Mouse (Mus musculus) monocyte, adult 5-6 weeks (primary cell): ENCODE results near the gene Lrrn2. TPM values are rescaled to one million over a fixed set of nuclear protein-coding genes. Genes with fewer than 3 reads are reported as not detected.
"Not testable (repeated sequence)": the region's sequence is repeated elsewhere in the genome, so short reads cannot be mapped to it uniquely, and the experiment has no call there.

ENCODE experiments used
- ATAC-seq: fragments of 153-309, 156-312 bp; replicated peaks from 2 replicates; pipeline ENCODE4 v1.8.0; 2017; ENCODE audit warnings: mild to moderate bottlenecking; ENCODE audit not compliant: low TSS enrichment, insufficient number of reproducible peaks, severe bottlenecking, poor library complexity, low FRiP score
- total RNA-seq: library from RNA; stranded (forward); fragments of 200-1000, 200-491, 200-594 nt; gene quantifications from 3 replicates; pipeline ENCODE4 v1.2.3, GENCODE M21; 2017

Gene Lrrn2
- total RNA-seq, 1 experiment from 2014 or later: not detected

GRCm38 (mm10) chr1:132988556-132989459 is 108.7 kb downstream of the Lrrn2 start:
- not testable (repeated sequence) for ATAC-seq

Other genes starting within 250 kb of the Lrrn2 start
- not detected in 3 replicates for gene Nfasc, start 138.5 kb upstream of the Lrrn2 start, total RNA-seq
- 113 to 271 TPM (median 138 TPM) in 3 replicates for gene Mdm4, start 150.3 kb downstream of the Lrrn2 start, total RNA-seq
- gene Pik3c2b, start 165.4 kb downstream of the Lrrn2 start, total RNA-seq: 1.4 to 5.4 TPM (median 1.9 TPM) in 3 replicates